10 mouse cellular contexts compared by ENCODE assay signal in genomic region chr9:43698080-43698712, GRCm38 (mm10). TPM values are rescaled to one million over a fixed set of nuclear protein-coding genes. Genes with fewer than 3 reads are reported as not detected.
DNase-seq lines count a peak whose midpoint lies in the region; ATAC-seq lines count a peak whose summit lies in the region.
"Had no signal": no experiment of that assay in that cellular context is flagged by ENCODE, and none has a peak within 500 bp of the region (broad histone marks: within the 10 kb centered on the region; RNA-seq: fewer than 3 reads in every experiment).

No protein-coding gene starts in this region.

- H3K4me1 ChIP-seq in intestine, embryonic 15.5 days (replicated peaks) = no peaks in the 10 kb centered on the region

- no peaks in the 10 kb centered on the region for H3K36me3 ChIP-seq in intestine, embryonic 15.5 days
- H3K36me3 ChIP-seq: neural tube, embryonic 12.5 days had no signal

- H3K9me3 ChIP-seq in intestine, embryonic 15.5 days = no peaks in the 10 kb centered on the region
- H3K9me3 ChIP-seq: neural tube, embryonic 12.5 days had no signal

- DNase-seq in right cerebral cortex, postnatal 4 days = peak; percentile 44
- DNase-seq in right cerebral cortex, adult 18-20 months = no peak
- peak; percentile 46 to 48 for DNase-seq in adrenal gland, postnatal 4 days (ENCODE audit: low spot score in 2 of 2)
- peak; percentile 10 to 27 for DNase-seq in lung, adult 18-20 months
- peak; percentile 40 for DNase-seq in thymus, postnatal 14 days
- DNase-seq in frontal cortex, postnatal 10 days (ENCODE audit: low spot score in 2 of 2) = no peak
- DNase-seq in left cerebral cortex, adult 9 months (ENCODE audit: low spot score in 2 of 2) = no peak

- H3K4me2 ChIP-seq in intestine, embryonic 15.5 days (replicated peaks) = no peak overlapping the region
- H3K4me2 ChIP-seq: neural tube, embryonic 12.5 days had no signal

- H3K9ac ChIP-seq in intestine, embryonic 15.5 days = no peak overlapping the region
- H3K9ac ChIP-seq: neural tube, embryonic 12.5 days had no signal

- 9% methylated on average over 8 of the region's 8 CpGs for WGBS in intestine, embryonic 15.5 days

- H3K27me3 ChIP-seq in intestine, embryonic 15.5 days (replicated peaks) = no peaks in the 10 kb centered on the region
- H3K27me3 ChIP-seq: neural tube, embryonic 12.5 days had no signal

- no peak overlapping the region for H3K27ac ChIP-seq in intestine, embryonic 15.5 days
- H3K27ac ChIP-seq: neural tube, embryonic 12.5 days had no signal

- no peak overlapping the region for H3K4me3 ChIP-seq in intestine, embryonic 15.5 days (replicated peaks)
- H3K4me3 ChIP-seq: erythroblast, embryonic 14.5 days; neural tube, embryonic 12.5 days had no signal

- peak; percentile 67 for ATAC-seq in intestine, embryonic 15.5 days

RNA-seq across cellular contexts. Expression of gene Nectin1, which starts 45.6 kb away (rescaled TPM):
- 10 to 100 TPM; 22.0 to 22.5 TPM for total RNA-seq in adrenal gland, postnatal 4 days (2021)
- 4.1 and 4.5 TPM in 2 replicates for polyA plus RNA-seq in intestine, embryonic 15.5 days (2015; fragmentation: Nextera tagmentation; extraction: Ambion mirVana)

Comparison
In these comparisons a context has a peak if more than half of its experiments do, and no peak if none do; other contexts are left out.
1. DNase-seq: peak in right cerebral cortex, postnatal 4 days (single experiment), adrenal gland, postnatal 4 days (2 of 2), lung, adult 18-20 months (2 of 2) and thymus, postnatal 14 days (single experiment); none in right cerebral cortex, adult 18-20 months (single experiment), frontal cortex, postnatal 10 days (0 of 2) and left cerebral cortex, adult 9 months (0 of 2).